Mouse (Mus musculus) limb, embryonic 12.5 days (tissue): ENCODE measurements around the gene Gbx2. TPM values are rescaled to one million over a fixed set of nuclear protein-coding genes. Genes with fewer than 3 reads are reported as not detected.

ENCODE experiments used
- ATAC-seq: fragments of 200-750 bp; cut with Nextera tagmentation; 2 replicates; pipeline ENCODE4 v1.8.0; 2017; ENCODE audit warnings: low read depth, moderate TSS enrichment; ENCODE audit not compliant: insufficient number of reproducible peaks, insufficient read depth, low FRiP score, low TSS enrichment
- H3K27ac ChIP-seq: fragments of 300-500 bp; sonication (generic); 2 replicates; pipeline ENCODE4 v1.5.1; 2016; ENCODE audit warnings: mild to moderate bottlenecking, moderate library complexity
- H3K27me3 ChIP-seq: fragments of 300-500 bp; sonication (generic); 2 replicates; pipeline ENCODE4 v1.6.1; 2016; ENCODE audit warnings: mild to moderate bottlenecking, moderate library complexity
- H3K36me3 ChIP-seq: fragments of 300-500 bp; sonication (generic); 2 replicates; pipeline ENCODE4 v1.6.1; 2016; ENCODE audit warnings: mild to moderate bottlenecking, moderate library complexity
- H3K4me1 ChIP-seq: fragments of 300-500 bp; sonication (generic); replicated peaks from 2 replicates; pipeline ENCODE4 v1.6.1; 2016
- H3K4me2 ChIP-seq: fragments of 300-500 bp; sonication (generic); 2 replicates; pipeline ENCODE4 v1.6.1; 2016; ENCODE audit warnings: mild to moderate bottlenecking, moderate library complexity
- H3K4me3 ChIP-seq: fragments of 300-500 bp; sonication (generic); replicated peaks from 2 replicates; pipeline ENCODE4 v1.5.1; 2016; ENCODE audit warnings: mild to moderate bottlenecking
- H3K9ac ChIP-seq: fragments of 300-500 bp; sonication (generic); replicated peaks from 2 replicates; pipeline ENCODE4 v1.6.1; 2016; ENCODE audit warnings: mild to moderate bottlenecking, moderate library complexity
- H3K9me3 ChIP-seq: fragments of 300-500 bp; sonication (generic); 2 replicates; pipeline ENCODE4 v1.6.1; 2016; ENCODE audit warnings: mild to moderate bottlenecking, moderate library complexity
- WGBS: fragments of 180-500 bp; shearing (Covaris S2); methylation state at CpG from one replicate; pipeline ENCODE4 v1.1.7; 2016; 5-methylcytosine and 5-hydroxymethylcytosine counted together
- polyA plus RNA-seq: library from polyadenylated mRNA; unstranded; fragments of >200 nt; fragmentation: Nextera tagmentation; extraction: Ambion mirVana; gene quantifications from 2 replicates; pipeline ENCODE4 v1.2.1, GENCODE M21; 2016

Gene Gbx2
- polyA plus RNA-seq, 1 experiment from 2014 or later: not detected

DNA sequence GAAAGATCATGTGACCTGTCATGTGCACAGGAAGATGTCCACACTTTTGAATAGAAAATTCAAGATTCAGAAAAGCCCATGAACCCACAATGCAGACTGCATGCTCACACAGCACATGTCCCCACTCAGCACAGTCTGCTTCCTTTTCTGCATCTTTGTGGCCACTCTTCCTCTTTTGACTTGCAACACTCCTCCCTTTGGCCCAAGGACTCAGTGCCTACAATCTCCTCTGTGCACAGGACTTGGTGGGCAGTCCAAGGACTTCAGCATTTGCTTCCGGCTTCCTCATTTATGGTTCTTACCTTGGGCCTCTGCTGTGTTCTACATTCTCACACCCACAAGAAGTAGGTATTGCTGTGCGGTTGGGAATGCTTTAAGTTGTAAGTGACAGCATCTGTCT, 28.7 kb downstream of the Gbx2 start:
- no peak overlapping the region for H3K9ac ChIP-seq
- no peak for ATAC-seq
- 83% methylated on average over 2 of the region's 2 CpGs for WGBS

GRCm38 (mm10) chr1:89901381-89901780, 29.6 kb downstream of the Gbx2 start:
- WGBS: 79% methylated on average over 4 of the region's 4 CpGs
- peaks cover 4% of the 10 kb centered on the region; the same call in 1 of the 2 replicates for H3K36me3 ChIP-seq
- H3K4me3 ChIP-seq: no peak overlapping the region
- peaks cover 7% of the 10 kb centered on the region for H3K9me3 ChIP-seq
- H3K9ac ChIP-seq: no peak overlapping the region
- H3K4me1 ChIP-seq: peaks cover 13% of the 10 kb centered on the region
- no peaks in the 10 kb centered on the region for H3K27me3 ChIP-seq
- no peak overlapping the region for H3K4me2 ChIP-seq
- no peak overlapping the region for H3K27ac ChIP-seq
- no peak for ATAC-seq

More for the DNA sequence above, 28.7 kb downstream of the Gbx2 start:
- Histone ChIP-seq H3K27me3 (no peaks in the 10 kb centered on the region), H3K9me3 (peaks cover 12% of the 10 kb centered on the region), H3K4me1 (peaks cover 13% of the 10 kb centered on the region), H3K36me3 (peaks cover under 1% of the 10 kb centered on the region; the same call in 1 of the 2 replicates), H3K4me2 (no peak overlapping the region), H3K27ac (no peak overlapping the region), H3K4me3 (no peak overlapping the region)

DNA sequence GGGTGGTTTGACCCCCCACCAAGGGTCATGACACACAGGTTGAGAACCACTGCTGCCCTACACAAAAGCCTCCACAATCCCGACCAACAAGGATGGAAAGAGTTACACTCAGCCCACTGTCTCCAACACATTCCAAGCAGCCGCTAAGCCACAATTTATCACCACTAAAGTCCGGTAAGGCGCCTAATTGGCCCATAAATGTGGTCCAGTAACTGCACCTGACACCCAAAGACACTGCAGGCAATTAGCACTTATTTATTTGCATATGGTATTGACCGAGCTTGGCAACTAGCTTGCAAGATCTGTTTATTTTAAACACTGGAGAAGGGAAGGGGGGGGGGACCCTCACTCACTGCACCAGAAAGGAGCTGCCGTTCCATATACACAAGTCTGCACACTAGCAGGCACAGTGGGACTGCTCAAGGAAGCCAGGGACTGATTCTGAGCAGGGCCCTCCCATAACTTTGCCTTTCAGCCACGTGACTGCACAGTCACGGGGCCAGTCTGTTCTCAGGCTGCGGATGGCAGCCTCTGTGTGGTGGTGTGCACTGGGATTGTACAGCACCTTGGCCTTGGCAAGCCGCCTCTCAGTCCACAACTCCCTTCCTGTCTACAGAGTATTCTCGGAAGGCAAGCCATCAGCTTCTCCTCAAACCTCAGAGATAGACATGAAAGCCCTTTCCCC, 31.1 kb downstream of the Gbx2 start:
- 0 out of 2 replicates have a peak, but pooled peaks have one; percentile 60 for ATAC-seq
- no peak overlapping the region for H3K4me2 ChIP-seq
- H3K27me3 ChIP-seq: no peaks in the 10 kb centered on the region
- peaks cover 13% of the 10 kb centered on the region for H3K4me1 ChIP-seq
- no peaks in the 10 kb centered on the region for H3K9me3 ChIP-seq
- 31% methylated on average over 11 of the region's 11 CpGs for WGBS
- H3K9ac ChIP-seq: no peak overlapping the region
- peaks cover 15% of the 10 kb centered on the region; the same call in 1 of the 2 replicates for H3K36me3 ChIP-seq
- no peak overlapping the region for H3K4me3 ChIP-seq
- H3K27ac ChIP-seq: no peak overlapping the region

DNA sequence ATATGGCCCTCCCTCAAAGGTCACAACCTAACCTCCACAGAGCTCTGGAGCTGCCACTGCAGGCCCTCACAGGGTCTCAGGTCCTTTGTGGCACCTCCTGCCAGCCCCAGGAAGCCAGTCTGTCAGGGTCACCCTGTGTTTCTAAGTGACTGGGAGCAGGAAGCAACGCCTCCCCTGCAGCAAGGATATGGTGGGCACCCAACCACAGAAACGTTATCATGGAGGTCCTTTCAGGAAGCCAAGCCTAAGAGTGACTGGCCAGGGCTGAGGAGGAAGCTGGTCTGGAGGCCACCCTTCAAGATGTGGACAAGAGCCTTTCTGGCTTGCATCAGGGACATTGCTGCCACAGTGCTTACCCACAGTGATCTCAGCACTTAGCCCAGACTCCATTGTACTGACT, 31.9 kb downstream of the Gbx2 start:
- H3K9me3 ChIP-seq: no peaks in the 10 kb centered on the region
- 59% methylated on average over 2 of the region's 2 CpGs for WGBS
- peaks cover 15% of the 10 kb centered on the region; the same call in 1 of the 2 replicates for H3K36me3 ChIP-seq
- no peaks in the 10 kb centered on the region for H3K27me3 ChIP-seq
- no peak overlapping the region for H3K4me3 ChIP-seq
- no peak for ATAC-seq
- no peak overlapping the region for H3K27ac ChIP-seq
- no peak overlapping the region for H3K4me2 ChIP-seq
- H3K4me1 ChIP-seq: peaks cover 13% of the 10 kb centered on the region
- no peak overlapping the region for H3K9ac ChIP-seq

DNA sequence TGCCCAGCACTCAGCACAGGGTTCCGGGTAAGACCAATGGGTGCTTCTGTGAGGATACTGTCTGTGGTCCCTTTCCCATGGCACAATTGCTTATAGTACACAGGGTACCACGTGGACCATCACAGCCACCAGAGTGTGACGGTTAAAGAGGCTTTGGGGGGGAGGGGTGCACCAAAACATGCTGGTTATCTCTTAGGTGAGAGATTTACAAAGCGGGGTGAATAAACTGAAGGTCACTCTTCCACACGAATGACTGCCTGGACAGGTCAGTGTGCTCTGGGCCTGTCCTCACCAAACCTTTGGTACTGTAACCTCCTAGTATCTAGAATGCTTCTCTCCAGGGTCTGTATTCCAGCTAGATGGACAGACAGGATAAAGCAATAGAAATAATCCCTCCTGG, 35.2 kb downstream of the Gbx2 start:
- H3K36me3 ChIP-seq: peaks cover 26% of the 10 kb centered on the region; the same call in 1 of the 2 replicates
- H3K27me3 ChIP-seq: no peaks in the 10 kb centered on the region
- H3K9ac ChIP-seq: no peak overlapping the region
- no peak overlapping the region for H3K4me2 ChIP-seq
- no peak for ATAC-seq
- WGBS: 78% methylated on average over 5 of the region's 5 CpGs
- H3K9me3 ChIP-seq: no peaks in the 10 kb centered on the region
- H3K27ac ChIP-seq: no peak overlapping the region
- no peak overlapping the region for H3K4me3 ChIP-seq
- peaks cover 13% of the 10 kb centered on the region for H3K4me1 ChIP-seq

DNA sequence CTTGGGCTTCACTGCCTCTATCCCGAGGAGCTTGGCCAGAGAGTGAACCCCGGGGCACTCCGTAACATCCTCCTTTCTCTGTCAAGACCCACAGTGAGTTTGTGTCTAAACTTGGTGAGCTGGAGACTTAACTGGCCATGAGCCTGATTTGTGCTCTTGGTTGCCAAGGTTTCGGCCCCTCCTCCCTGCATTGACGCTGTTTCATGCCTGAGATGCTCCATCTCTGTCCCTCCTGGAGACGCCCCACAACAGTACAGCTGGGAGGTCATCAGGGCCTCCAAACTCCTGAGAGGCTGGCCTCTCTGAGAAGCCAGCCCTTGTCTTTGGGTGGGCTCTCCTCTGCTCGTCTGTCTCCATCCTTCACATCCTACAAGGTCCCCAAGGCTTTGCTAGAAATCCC, 38.7 kb downstream of the Gbx2 start:
- Histone ChIP-seq H3K27ac (no peak overlapping the region), H3K9me3 (no peaks in the 10 kb centered on the region), H3K36me3 (peaks cover 58% of the 10 kb centered on the region), H3K9ac (no peak overlapping the region), H3K27me3 (no peaks in the 10 kb centered on the region), H3K4me1 (no peaks in the 10 kb centered on the region), H3K4me2 (no peak overlapping the region), H3K4me3 (no peak overlapping the region)
- WGBS: 69% methylated on average over 7 of the region's 7 CpGs
- ATAC-seq: no peak

- no peaks in the 10 kb centered on the region for H3K9me3 ChIP-seq
- 86% methylated on average over 6 of the region's 6 CpGs for WGBS
- no peak overlapping the region for H3K27ac ChIP-seq
- H3K27me3 ChIP-seq: no peaks in the 10 kb centered on the region
- ATAC-seq: no peak
- no peaks in the 10 kb centered on the region for H3K4me1 ChIP-seq
- H3K9ac ChIP-seq: no peak overlapping the region
- no peak overlapping the region for H3K4me3 ChIP-seq
- H3K36me3 ChIP-seq: peaks cover 54% of the 10 kb centered on the region
- no peak overlapping the region for H3K4me2 ChIP-seq
These were observed 39.6 kb downstream of the Gbx2 start for GRCm38 (mm10) chr1:89891400-89891799.

DNA sequence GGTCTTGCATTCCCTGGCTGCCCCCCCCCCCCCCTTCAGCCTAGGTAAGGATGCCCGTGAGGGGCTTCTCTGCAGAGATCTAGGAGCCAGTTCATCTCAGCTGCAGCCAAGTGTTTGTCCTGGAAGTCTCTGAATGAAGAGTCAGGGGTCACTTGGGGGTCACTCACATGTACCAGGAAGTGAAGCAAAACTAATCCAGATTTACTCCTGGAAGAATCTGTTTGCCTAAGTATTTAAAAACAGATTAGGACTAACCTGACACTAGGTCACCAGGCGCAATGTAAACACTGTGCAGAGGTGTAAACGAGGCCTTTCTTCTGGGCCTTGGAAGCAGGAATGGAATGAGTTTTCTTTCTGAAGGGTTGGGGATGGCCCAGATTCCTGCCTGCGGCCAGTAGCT, 45.3 kb downstream of the Gbx2 start:
- WGBS: 11% methylated on average over 4 of the region's 4 CpGs
- Histone ChIP-seq H3K9me3 (no peaks in the 10 kb centered on the region), H3K4me2 (no peak overlapping the region), H3K4me3 (no peak overlapping the region), H3K36me3 (peaks cover 44% of the 10 kb centered on the region), H3K27ac (no peak overlapping the region), H3K9ac (no peak overlapping the region), H3K4me1 (peaks cover 18% of the 10 kb centered on the region), H3K27me3 (no peaks in the 10 kb centered on the region)
- no peak for ATAC-seq

- no peak overlapping the region for H3K4me3 ChIP-seq
- H3K36me3 ChIP-seq: peaks cover 33% of the 10 kb centered on the region
- no peaks in the 10 kb centered on the region for H3K27me3 ChIP-seq
- no peak for ATAC-seq
- H3K9ac ChIP-seq: no peak overlapping the region
- peaks cover 20% of the 10 kb centered on the region for H3K4me1 ChIP-seq
- 87% methylated on average over 8 of the region's 8 CpGs for WGBS
- H3K4me2 ChIP-seq: no peak overlapping the region
- H3K27ac ChIP-seq: no peak overlapping the region
- no peaks in the 10 kb centered on the region for H3K9me3 ChIP-seq
These were observed 46.6 kb downstream of the Gbx2 start for GRCm38 (mm10) chr1:89884335-89884734.

GRCm38 (mm10) chr1:89880834-89881233, 50.1 kb downstream of the Gbx2 start:
- WGBS: 81% methylated on average over 10 of the region's 10 CpGs
- H3K9me3 ChIP-seq: no peaks in the 10 kb centered on the region
- no peak overlapping the region for H3K9ac ChIP-seq
- peaks cover 13% of the 10 kb centered on the region; the same call in 1 of the 2 replicates for H3K36me3 ChIP-seq
- H3K27ac ChIP-seq: no peak overlapping the region
- no peak overlapping the region for H3K4me2 ChIP-seq
- no peak overlapping the region for H3K4me3 ChIP-seq
- no peaks in the 10 kb centered on the region for H3K27me3 ChIP-seq
- no peak for ATAC-seq
- peaks cover 23% of the 10 kb centered on the region for H3K4me1 ChIP-seq

- ATAC-seq: no peak
- Histone ChIP-seq H3K36me3 (peaks cover 13% of the 10 kb centered on the region; the same call in 1 of the 2 replicates), H3K4me2 (no peak overlapping the region), H3K4me3 (no peak overlapping the region), H3K4me1 (peaks cover 17% of the 10 kb centered on the region), H3K27me3 (no peaks in the 10 kb centered on the region), H3K9ac (no peak overlapping the region), H3K9me3 (no peaks in the 10 kb centered on the region), H3K27ac (no peak overlapping the region)
- WGBS: 52% methylated on average over 8 of the region's 8 CpGs
These were observed 50.8 kb downstream of the Gbx2 start for GRCm38 (mm10) chr1:89880193-89880592.

- no peaks in the 10 kb centered on the region for H3K9me3 ChIP-seq
- H3K4me1 ChIP-seq: peaks cover 12% of the 10 kb centered on the region; the same call in 1 of the 2 replicates
- no peak overlapping the region for H3K27ac ChIP-seq
- H3K9ac ChIP-seq: no peak overlapping the region
- peaks cover 13% of the 10 kb centered on the region; the same call in 1 of the 2 replicates for H3K36me3 ChIP-seq
- no peaks in the 10 kb centered on the region for H3K27me3 ChIP-seq
- ATAC-seq: no peak
- H3K4me2 ChIP-seq: no peak overlapping the region
- 89% methylated on average over 11 of the region's 11 CpGs for WGBS
- H3K4me3 ChIP-seq: no peak overlapping the region
These were observed 52.5 kb downstream of the Gbx2 start for GRCm38 (mm10) chr1:89878496-89878895.
